Mouse (Mus musculus): ENCODE measurements around the gene Olfr547. TPM values are rescaled to one million over a fixed set of nuclear protein-coding genes. Genes with fewer than 3 reads are reported as not detected.
"Not testable (repeated sequence)": the region's sequence is repeated elsewhere in the genome, so short reads cannot be mapped to it uniquely, and the experiment has no call there.

Gene Olfr547
- polyA plus RNA-seq (2012; fragmentation: generic; extraction: Trizol): not detected
- long read RNA-seq, experiment 1: 0 reads
- long read RNA-seq, experiment 2: 0 reads

DNA sequence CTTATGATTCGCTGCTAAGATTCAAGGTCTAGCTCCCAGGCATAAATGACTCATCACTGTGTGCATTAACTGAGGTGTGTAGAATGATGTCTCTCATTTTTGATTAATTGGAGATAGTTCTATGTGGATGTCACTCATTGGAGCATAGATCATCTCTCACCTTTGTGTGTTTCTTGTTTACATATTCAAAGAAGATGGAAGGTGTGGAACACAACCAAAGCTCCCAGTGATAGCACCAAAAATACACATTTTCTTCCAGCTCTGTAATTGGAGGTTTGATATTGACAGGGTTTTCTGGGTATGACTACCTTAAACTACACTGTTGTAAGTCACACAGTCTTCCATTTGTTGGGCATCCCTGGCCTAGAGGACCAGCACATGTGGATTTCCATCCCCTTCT is at the start of gene Olfr547:
TSS of gene Olfr547 (plus strand) at position 301 of the 400 bp plus-strand sequence.
- Histone ChIP-seq H3K36me3 (ENCODE audit: control insufficient read depth, insufficient read depth) (no peaks in the 10 kb centered on the region), H3K4me3 (ENCODE audit: insufficient read depth, poor library complexity, severe bottlenecking) (no peak within 1 kb of the TSS), H3ac (ENCODE audit: control insufficient read depth, insufficient read length, low read depth) (no peak within 1 kb of the TSS), H3K79me3 (ENCODE audit: low read depth) (no peaks in the 10 kb centered on the region), H3K79me2 (ENCODE audit: control insufficient read depth, insufficient read depth) (no peaks in the 10 kb centered on the region), H3K27me3 (ENCODE audit: control insufficient read depth, insufficient read depth, insufficient read length) (no peaks in the 10 kb centered on the region)
- TF ChIP-seq USF1 (IDR thresholded peaks at IDR 0.05; ENCODE audit: low read depth) (no peak), FOSL1 (IDR thresholded peaks at IDR 0.05; ENCODE audit: insufficient read depth, low read length, poor library complexity, severe bottlenecking) (no peak), CTCF (IDR thresholded peaks at IDR 0.05; ENCODE audit: control insufficient read depth, insufficient read depth, insufficient read length) (no peak), MYOD1 (IDR thresholded peaks at IDR 0.05; ENCODE audit: control insufficient read depth, insufficient read length, low read depth) (no peak), CEBPB (IDR thresholded peaks at IDR 0.05; ENCODE audit: low read depth) (no peak), MYOG (IDR thresholded peaks at IDR 0.05; ENCODE audit: control insufficient read depth, extremely low read depth, insufficient read length) (no peak), MAX (IDR thresholded peaks at IDR 0.05) (no peak)

DNA sequence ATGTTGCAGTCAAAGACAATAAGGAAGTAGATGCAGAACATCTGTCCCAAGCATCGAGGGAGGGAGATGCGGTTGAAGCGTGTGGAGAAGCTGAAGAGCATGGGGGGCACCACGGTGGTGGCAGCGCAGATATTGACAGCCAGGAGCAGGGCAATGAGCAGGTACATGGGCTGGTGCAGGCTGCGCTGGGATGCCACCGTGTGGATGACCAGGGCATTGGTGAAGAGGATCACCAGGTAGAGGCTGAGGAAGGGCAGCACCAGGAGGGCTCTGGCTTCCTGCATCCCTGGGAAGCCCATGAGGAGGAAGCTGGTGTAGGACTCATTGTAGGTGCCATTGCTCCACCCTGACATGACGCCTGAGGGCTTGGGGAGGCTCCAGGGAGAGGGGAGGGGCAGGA is 49.8 kb upstream of the Olfr547 start:
- H3K36me3 ChIP-seq (ENCODE audit: control insufficient read depth, insufficient read depth); H3K4me3 ChIP-seq (ENCODE audit: insufficient read depth, poor library complexity, severe bottlenecking); H3ac ChIP-seq (ENCODE audit: control insufficient read depth, insufficient read length, low read depth); H3K27me3 ChIP-seq (ENCODE audit: control insufficient read depth, insufficient read depth, insufficient read length); H3K79me2 ChIP-seq (ENCODE audit: control insufficient read depth, insufficient read depth); H3K79me3 ChIP-seq (ENCODE audit: low read depth): not testable (repeated sequence)

DNA sequence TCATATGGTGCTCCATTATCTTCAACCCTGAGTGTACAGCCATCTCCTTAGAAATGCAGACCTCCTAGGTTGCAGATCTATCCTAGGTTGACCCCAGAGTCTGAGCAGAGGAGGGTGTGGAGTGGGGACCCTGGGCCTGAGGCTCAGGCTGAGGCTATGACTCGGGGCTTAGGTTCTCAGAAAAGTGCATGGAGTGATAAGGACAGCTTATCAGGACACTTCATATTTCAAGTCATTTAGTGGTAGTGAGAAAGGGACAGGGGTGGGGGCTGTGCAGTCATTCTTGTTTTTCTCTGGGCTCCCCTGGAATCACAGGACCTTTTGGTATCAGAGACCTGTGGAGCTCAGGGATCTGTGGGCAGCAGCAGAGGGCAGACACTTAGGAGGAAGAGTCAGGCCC is 48.4 kb upstream of the Olfr547 start:
- H3ac ChIP-seq (ENCODE audit: control insufficient read depth, insufficient read length, low read depth): no peak overlapping the region
- H3K27me3 ChIP-seq (ENCODE audit: control insufficient read depth, insufficient read depth, insufficient read length): no peaks in the 10 kb centered on the region
- no peaks in the 10 kb centered on the region for H3K79me3 ChIP-seq (ENCODE audit: low read depth)
- no peak for TF ChIP-seq MAX (IDR thresholded peaks at IDR 0.05)
- no peak for TF ChIP-seq MYOG (IDR thresholded peaks at IDR 0.05; ENCODE audit: control insufficient read depth, extremely low read depth, insufficient read length)
- no peak for TF ChIP-seq CTCF (IDR thresholded peaks at IDR 0.05; ENCODE audit: control insufficient read depth, insufficient read depth, insufficient read length)
- no peak for TF ChIP-seq CEBPB (IDR thresholded peaks at IDR 0.05; ENCODE audit: low read depth)
- no peak for TF ChIP-seq USF1 (IDR thresholded peaks at IDR 0.05; ENCODE audit: low read depth)
- TF ChIP-seq FOSL1 (IDR thresholded peaks at IDR 0.05; ENCODE audit: insufficient read depth, low read length, poor library complexity, severe bottlenecking): no peak
- no peak for TF ChIP-seq MYOD1 (IDR thresholded peaks at IDR 0.05; ENCODE audit: control insufficient read depth, insufficient read length, low read depth)
- H3K36me3 ChIP-seq (ENCODE audit: control insufficient read depth, insufficient read depth): no peaks in the 10 kb centered on the region
- no peak overlapping the region for H3K4me3 ChIP-seq (ENCODE audit: insufficient read depth, poor library complexity, severe bottlenecking)
- H3K79me2 ChIP-seq (ENCODE audit: control insufficient read depth, insufficient read depth): no peaks in the 10 kb centered on the region

DNA sequence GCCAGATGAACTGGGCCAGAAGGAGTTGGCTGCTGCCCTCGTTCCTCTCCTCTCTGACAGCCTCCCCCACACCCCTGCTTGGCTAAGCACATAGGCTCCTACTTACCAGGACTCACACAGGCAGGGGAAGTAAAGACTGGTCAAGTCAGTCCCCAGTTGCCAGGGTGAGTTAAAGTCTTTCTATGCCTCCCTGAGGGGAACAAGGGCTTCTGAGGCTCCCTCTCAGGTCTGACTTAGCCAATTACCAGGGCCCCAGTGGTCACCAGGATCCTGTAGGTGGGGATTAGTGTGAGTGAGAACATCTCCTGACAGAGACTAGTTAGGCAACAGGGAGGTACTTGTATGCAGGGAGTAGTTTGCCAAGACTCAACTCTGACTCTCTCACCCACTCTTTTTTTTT is 46.4 kb upstream of the Olfr547 start, which contains the start of gene Olfr544:
TSS of gene Olfr544 (minus strand) at position 153 of the 400 bp plus-strand sequence.
- no peaks in the 10 kb centered on the region for H3K36me3 ChIP-seq (ENCODE audit: control insufficient read depth, insufficient read depth)
- no peaks in the 10 kb centered on the region for H3K27me3 ChIP-seq (ENCODE audit: control insufficient read depth, insufficient read depth, insufficient read length)
- H3K4me3 ChIP-seq (ENCODE audit: insufficient read depth, poor library complexity, severe bottlenecking): no peak within 1 kb of the TSS
- H3K79me3 ChIP-seq (ENCODE audit: low read depth): no peaks in the 10 kb centered on the region
- no peaks in the 10 kb centered on the region for H3K79me2 ChIP-seq (ENCODE audit: control insufficient read depth, insufficient read depth)
- TF ChIP-seq FOSL1 (IDR thresholded peaks at IDR 0.05; ENCODE audit: insufficient read depth, low read length, poor library complexity, severe bottlenecking): no peak
- no peak for TF ChIP-seq MYOG (IDR thresholded peaks at IDR 0.05; ENCODE audit: control insufficient read depth, extremely low read depth, insufficient read length)
- no peak for TF ChIP-seq USF1 (IDR thresholded peaks at IDR 0.05; ENCODE audit: low read depth)
- no peak for TF ChIP-seq CTCF (IDR thresholded peaks at IDR 0.05; ENCODE audit: control insufficient read depth, insufficient read depth, insufficient read length)
- TF ChIP-seq MYOD1 (IDR thresholded peaks at IDR 0.05; ENCODE audit: control insufficient read depth, insufficient read length, low read depth): no peak
- TF ChIP-seq MAX (IDR thresholded peaks at IDR 0.05): no peak
- no peak for TF ChIP-seq CEBPB (IDR thresholded peaks at IDR 0.05; ENCODE audit: low read depth)
- no peak within 1 kb of the TSS for H3ac ChIP-seq (ENCODE audit: control insufficient read depth, insufficient read length, low read depth)

DNA sequence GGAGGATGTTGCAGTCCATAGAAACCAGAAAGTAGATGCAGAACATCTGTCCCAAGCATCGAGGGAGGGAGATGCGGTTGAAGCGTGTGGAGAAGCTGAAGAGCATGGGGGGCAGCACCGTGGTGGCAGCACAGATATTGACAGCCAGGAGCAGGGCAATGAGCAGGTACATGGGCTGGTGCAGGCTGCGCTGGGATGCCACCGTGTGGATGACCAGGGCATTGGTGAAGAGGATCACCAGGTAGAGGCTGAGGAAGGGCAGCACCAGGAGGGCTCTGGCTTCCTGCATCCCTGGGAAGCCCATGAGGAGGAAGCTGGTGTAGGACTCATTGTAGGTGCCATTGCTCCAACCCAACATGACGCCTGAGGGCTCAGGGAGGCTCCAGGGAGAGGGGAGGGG is 40.1 kb upstream of the Olfr547 start:
- not testable (repeated sequence) for H3ac ChIP-seq (ENCODE audit: control insufficient read depth, insufficient read length, low read depth); H3K27me3 ChIP-seq (ENCODE audit: control insufficient read depth, insufficient read depth, insufficient read length); H3K79me3 ChIP-seq (ENCODE audit: low read depth); H3K4me3 ChIP-seq (ENCODE audit: insufficient read depth, poor library complexity, severe bottlenecking); H3K79me2 ChIP-seq (ENCODE audit: control insufficient read depth, insufficient read depth); H3K36me3 ChIP-seq (ENCODE audit: control insufficient read depth, insufficient read depth)

DNA sequence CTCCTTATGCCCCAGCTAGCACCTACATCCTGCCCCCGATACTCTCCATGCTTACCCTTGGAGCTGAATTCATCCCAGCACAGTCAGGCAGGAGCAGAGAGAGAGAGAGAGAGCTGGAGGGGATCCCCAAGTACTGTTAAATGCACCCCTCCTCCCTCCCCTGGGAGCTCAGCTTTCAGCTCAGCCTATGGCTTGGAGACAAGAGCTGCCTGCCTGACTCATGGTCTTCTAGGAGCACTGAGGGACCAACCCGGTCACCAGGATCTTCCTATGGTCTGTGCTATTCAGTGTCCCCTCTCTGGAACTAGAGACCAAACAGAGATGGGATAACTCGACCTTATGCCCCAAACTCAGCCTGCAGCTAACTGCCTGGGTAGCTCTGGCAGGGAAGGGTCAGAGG is 35.1 kb upstream of the Olfr547 start, which contains the start of gene Olfr545:
TSS of gene Olfr545 (minus strand) at position 101 of the 400 bp plus-strand sequence.
- Histone ChIP-seq H3ac (ENCODE audit: control insufficient read depth, insufficient read length, low read depth) (no peak within 1 kb of the TSS), H3K36me3 (ENCODE audit: control insufficient read depth, insufficient read depth) (no peaks in the 10 kb centered on the region), H3K4me3 (ENCODE audit: insufficient read depth, poor library complexity, severe bottlenecking) (no peak within 1 kb of the TSS), H3K79me2 (ENCODE audit: control insufficient read depth, insufficient read depth) (no peaks in the 10 kb centered on the region), H3K27me3 (ENCODE audit: control insufficient read depth, insufficient read depth, insufficient read length) (no peaks in the 10 kb centered on the region), H3K79me3 (ENCODE audit: low read depth) (no peaks in the 10 kb centered on the region)
- no peak for TF ChIP-seq USF1 (IDR thresholded peaks at IDR 0.05; ENCODE audit: low read depth)
- TF ChIP-seq FOSL1 (IDR thresholded peaks at IDR 0.05; ENCODE audit: insufficient read depth, low read length, poor library complexity, severe bottlenecking): no peak
- TF ChIP-seq MYOG (IDR thresholded peaks at IDR 0.05; ENCODE audit: control insufficient read depth, extremely low read depth, insufficient read length): no peak
- no peak for TF ChIP-seq MAX (IDR thresholded peaks at IDR 0.05)
- no peak for TF ChIP-seq CEBPB (IDR thresholded peaks at IDR 0.05; ENCODE audit: low read depth)
- TF ChIP-seq MYOD1 (IDR thresholded peaks at IDR 0.05; ENCODE audit: control insufficient read depth, insufficient read length, low read depth): no peak
- TF ChIP-seq CTCF (IDR thresholded peaks at IDR 0.05; ENCODE audit: control insufficient read depth, insufficient read depth, insufficient read length): no peak

Measured in C2C12 (cell line).